Comparison of ENCODE assay signal across 20 mouse cellular contexts in genomic region chr11:78324965-78325364, GRCm38 (mm10). TPM values are rescaled to one million over a fixed set of nuclear protein-coding genes. Genes with fewer than 3 reads are reported as not detected.
DNase-seq lines count a peak whose midpoint lies in the region; ATAC-seq and TF ChIP-seq lines count a peak whose summit lies in the region.
"Had no signal": no experiment of that assay in that cellular context is flagged by ENCODE, and none has a peak within 500 bp of the region (broad histone marks: within the 10 kb centered on the region; RNA-seq: fewer than 3 reads in every experiment).

No protein-coding gene starts in this region.

- 0 out of 2 replicates have a peak, but pooled peaks cover 1% of the 10 kb centered on the region for H3K4me1 ChIP-seq in cortical plate, adult 2 months (ENCODE audit: control insufficient read depth, insufficient read depth, low read length)
- peaks cover 8% of the 10 kb centered on the region for H3K4me1 ChIP-seq in hindbrain, postnatal 0 days (ENCODE audit: insufficient read depth, low read length)

- intact Hi-C loops in left cerebral cortex, adult 2 months (cut with DNase I) = loop anchor here (5.0 kb wide), 1 partner anchor 63 kb away; the partner anchor contains the start of gene 2610507B11Rik

- TF ChIP-seq CTCF in left cerebral cortex, adult 2 months (IDR thresholded peaks at IDR 0.05) = no peak; the same call in none of the 2 replicates
- TF ChIP-seq CTCF in cortical plate, adult 2 months (IDR thresholded peaks at IDR 0.05; ENCODE audit: extremely low read depth, insufficient read depth, low read length) = no peak
- TF ChIP-seq CTCF in hindbrain, postnatal 0 days (IDR thresholded peaks at IDR 0.05; ENCODE audit: low read depth) = 0 out of 2 replicates have a peak, but pooled peaks have one; percentile 9

- H3K36me3 ChIP-seq in hindbrain, postnatal 0 days (ENCODE audit: insufficient read depth, low read length) = no peaks in the 10 kb centered on the region

- H3K9ac ChIP-seq in hindbrain, postnatal 0 days (replicated peaks; ENCODE audit: low read length) = no peak overlapping the region; the same call in 1 of the 2 replicates
- H3K9ac ChIP-seq: embryonic facial prominence, embryonic 13.5 days; limb, embryonic 13.5 days had no signal

- no peak for ATAC-seq in cerebellum, adult (ENCODE audit: insufficient number of reproducible peaks, low FRiP score, low TSS enrichment)
- no peak for ATAC-seq in hindbrain, postnatal 0 days
- ATAC-seq: intestine, postnatal 0 days had no signal

- peak overlapping the region; percentile 53 for H3K4me2 ChIP-seq in hindbrain, postnatal 0 days (ENCODE audit: low read depth, low read length)
- H3K4me2 ChIP-seq: embryonic facial prominence, embryonic 13.5 days; heart, embryonic 13.5 days; limb, embryonic 13.5 days had no signal

- no peaks in the 10 kb centered on the region for H3K9me3 ChIP-seq in hindbrain, postnatal 0 days (ENCODE audit: low read length)
- H3K9me3 ChIP-seq: embryonic facial prominence, embryonic 13.5 days; heart, embryonic 13.5 days; limb, embryonic 13.5 days had no signal

- no peaks in the 10 kb centered on the region for H3K27me3 ChIP-seq in hindbrain, postnatal 0 days (ENCODE audit: insufficient read depth, low read length)
- H3K27me3 ChIP-seq: embryonic facial prominence, embryonic 13.5 days; heart, embryonic 13.5 days; limb, embryonic 13.5 days had no signal

- H3K4me3 ChIP-seq in left cerebral cortex, adult 2 months = peak overlapping the region; percentile 49
- H3K4me3 ChIP-seq in cortical plate, adult 2 months (ENCODE audit: insufficient read depth, low read length) = peak overlapping the region; percentile 36
- H3K4me3 ChIP-seq in hindbrain, postnatal 0 days (ENCODE audit: low read length) = peak overlapping the region; percentile 31
- H3K4me3 ChIP-seq: embryonic facial prominence, embryonic 13.5 days; gastrocnemius, adult 2 months; heart, embryonic 13.5 days; limb, embryonic 13.5 days had no signal

- no peak overlapping the region; the same call in 1 of the 2 replicates for H3K27ac ChIP-seq in left cerebral cortex, adult 2 months
- H3K27ac ChIP-seq in cortical plate, adult 2 months (ENCODE audit: insufficient read depth, low read length) = peak overlapping the region; percentile 52; the same call in 1 of the 2 replicates
- peak overlapping the region; percentile 86 for H3K27ac ChIP-seq in hindbrain, postnatal 0 days
- H3K27ac ChIP-seq: embryonic facial prominence, embryonic 13.5 days; gastrocnemius, adult 2 months; heart, embryonic 13.5 days; kidney, postnatal 0 days; limb, embryonic 13.5 days had no signal

- TF ChIP-seq POLR2A in cortical plate, adult 2 months (IDR thresholded peaks at IDR 0.05; ENCODE audit: extremely low read depth, insufficient read depth, low read length) = no peak

- 76% methylated on average over 12 of the region's 12 CpGs for WGBS in hindbrain, postnatal 0 days

- DNase-seq in cerebellum, postnatal 10 days = peak; percentile 64 to 66
- no peak for DNase-seq in left cerebral cortex, adult 2 months (ENCODE audit: extremely low spot score in 1 of 2, low spot score in 2 of 2)
- no peak for DNase-seq in left cerebral cortex, adult 18-20 months (ENCODE audit: low spot score in 2 of 2)
- no peak for DNase-seq in hindbrain, postnatal 0 days (ENCODE audit: low spot score)
- DNase-seq in right cerebral cortex, postnatal 25 days = no peak
- DNase-seq in kidney, adult 11 months = no peak
- DNase-seq: adrenal gland, postnatal 10 days; gastrocnemius, adult 2 months; heart, adult 11 months; heart, postnatal 4 days; lung, postnatal 36 days; spleen, adult 18-20 months; thymus, adult 2 months had no signal

RNA-seq across cellular contexts. Expression of gene Aldoc, which starts 2.2 kb away (rescaled TPM):
- total RNA-seq in left cerebral cortex, adult 2 months (2021) = 100 to 1,000 TPM; 804 to 830 TPM
- 100 to 1,000 TPM; 733 to 876 TPM for total RNA-seq in left cerebral cortex, adult 18-20 months (2021)
- polyA plus RNA-seq in cortical plate, adult 2 months (2012; rRNA removed) = 1,609 and 1,659 TPM in 2 replicates
- 798 and 822 TPM in 2 replicates for total RNA-seq in hindbrain, postnatal 0 days (2014; rRNA removed)
- 693 and 762 TPM in 2 replicates for polyA plus RNA-seq in hindbrain, postnatal 0 days (2015; fragmentation: Nextera tagmentation; extraction: Ambion mirVana)

RNA-seq across cellular contexts. Expression of gene Pigs, which starts 3.2 kb away (rescaled TPM):
- 10 to 100 TPM; 60.7 to 62.8 TPM for total RNA-seq in left cerebral cortex, adult 2 months (2021)
- 10 to 100 TPM; 58.4 to 61.2 TPM for total RNA-seq in left cerebral cortex, adult 18-20 months (2021)
- 69.3 and 77.3 TPM in 2 replicates for polyA plus RNA-seq in cortical plate, adult 2 months (2012; rRNA removed)
- total RNA-seq in hindbrain, postnatal 0 days (2014; rRNA removed) = 88.3 and 89.0 TPM in 2 replicates
- polyA plus RNA-seq in hindbrain, postnatal 0 days (2015; fragmentation: Nextera tagmentation; extraction: Ambion mirVana) = 105 TPM in 2 replicates

RNA-seq across cellular contexts. Expression of gene Unc119, which starts 18.3 kb away (rescaled TPM):
- 10 to 100 TPM; 29.1 to 32.2 TPM for total RNA-seq in left cerebral cortex, adult 2 months (2021)
- total RNA-seq in left cerebral cortex, adult 18-20 months (2021) = 10 to 100 TPM; 32.5 to 35.5 TPM
- polyA plus RNA-seq in cortical plate, adult 2 months (2012; rRNA removed) = 65.3 and 68.4 TPM in 2 replicates
- 125 and 154 TPM in 2 replicates for total RNA-seq in hindbrain, postnatal 0 days (2014; rRNA removed)
- 76.2 and 82.0 TPM in 2 replicates for polyA plus RNA-seq in hindbrain, postnatal 0 days (2015; fragmentation: Nextera tagmentation; extraction: Ambion mirVana)

RNA-seq across cellular contexts. Expression of gene Spag5, which starts 23.6 kb away (rescaled TPM):
- total RNA-seq in left cerebral cortex, adult 2 months (2021) = 10 to 100 TPM; 12.1 to 16.1 TPM
- 10 to 100 TPM in 1 of 2 experiments, 1 to 10 TPM in 1; 9.8 to 11.3 TPM for total RNA-seq in left cerebral cortex, adult 18-20 months (2021)
- 29.6 and 35.1 TPM in 2 replicates for polyA plus RNA-seq in cortical plate, adult 2 months (2012; rRNA removed)
- total RNA-seq in hindbrain, postnatal 0 days (2014; rRNA removed) = 26.7 and 31.4 TPM in 2 replicates
- 9.1 and 9.9 TPM in 2 replicates for polyA plus RNA-seq in hindbrain, postnatal 0 days (2015; fragmentation: Nextera tagmentation; extraction: Ambion mirVana)

RNA-seq across cellular contexts. Expression of gene BC030499, which starts 34.3 kb away (rescaled TPM):
- total RNA-seq in left cerebral cortex, adult 2 months (2021) = 10 to 100 TPM; 21.1 to 29.5 TPM
- total RNA-seq in left cerebral cortex, adult 18-20 months (2021) = 10 to 100 TPM; 18.3 to 20.0 TPM
- polyA plus RNA-seq in cortical plate, adult 2 months (2012; rRNA removed) = 31.8 and 39.1 TPM in 2 replicates
- 0.10 TPM in 1 of 2 replicates, not detected in the other for total RNA-seq in hindbrain, postnatal 0 days (2014; rRNA removed)
- polyA plus RNA-seq in hindbrain, postnatal 0 days (2015; fragmentation: Nextera tagmentation; extraction: Ambion mirVana) = 0.15 TPM in 1 of 2 replicates, not detected in the other
- polyA plus RNA-seq: kidney, postnatal 0 days had no signal

Comparison
In these comparisons a context has a peak if more than half of its experiments do, and no peak if none do; other contexts are left out.
1. DNase-seq: peak in cerebellum, postnatal 10 days (2 of 2); none in left cerebral cortex, adult 2 months (0 of 2), left cerebral cortex, adult 18-20 months (0 of 2), hindbrain, postnatal 0 days (single experiment), right cerebral cortex, postnatal 25 days (single experiment) and kidney, adult 11 months (single experiment).
2. Peak in every context shown above with its lines, with median percentiles within 50 percentile points of each other: H3K4me3 ChIP-seq.